Mouse (Mus musculus) forebrain, embryonic 15.5 days (tissue): ENCODE measurements around the gene Lpxn. TPM values are rescaled to one million over a fixed set of nuclear protein-coding genes. Genes with fewer than 3 reads are reported as not detected.

Experiments
- ATAC-seq: fragments of 200-750 bp; cut with Nextera tagmentation; replicated peaks from 2 replicates; pipeline ENCODE4 v1.8.0; 2017; ENCODE audit warnings: mild to moderate bottlenecking, moderate TSS enrichment, moderate library complexity
- H3K27ac ChIP-seq: fragments of 300-500 bp; sonication (generic); replicated peaks from 2 replicates; pipeline ENCODE4 v1.5.1; 2015; ENCODE audit warnings: mild to moderate bottlenecking, inconsistent platforms
- H3K27me3 ChIP-seq: fragments of 300-500 bp; sonication (generic); 2 replicates; pipeline ENCODE4 v1.6.1; 2015; ENCODE audit warnings: inconsistent platforms
- H3K36me3 ChIP-seq: fragments of 300-500 bp; sonication (generic); 2 replicates; pipeline ENCODE4 v1.6.1; 2015; ENCODE audit warnings: mild to moderate bottlenecking, inconsistent platforms
- H3K4me1 ChIP-seq: fragments of 300-500 bp; sonication (generic); 2 replicates; pipeline ENCODE4 v1.6.1; 2015; ENCODE audit warnings: inconsistent platforms
- H3K4me2 ChIP-seq: fragments of 300-500 bp; sonication (generic); replicated peaks from 2 replicates; pipeline ENCODE4 v1.6.1; 2015; ENCODE audit warnings: mild to moderate bottlenecking, inconsistent platforms
- H3K4me3 ChIP-seq: fragments of 300-500 bp; sonication (generic); 2 replicates; pipeline ENCODE4 v1.5.1; 2015; ENCODE audit warnings: mild to moderate bottlenecking, inconsistent platforms
- H3K9ac ChIP-seq: fragments of 300-500 bp; sonication (generic); replicated peaks from 2 replicates; pipeline ENCODE4 v1.6.1; 2015; ENCODE audit warnings: mild to moderate bottlenecking, inconsistent platforms
- H3K9me3 ChIP-seq: fragments of 300-500 bp; sonication (generic); 2 replicates; pipeline ENCODE4 v1.6.1; 2016; ENCODE audit warnings: inconsistent platforms
- WGBS: fragments of 180-500 bp; shearing (Covaris S2); methylation state at CpG from one replicate; pipeline ENCODE4 v1.1.7; 2015; ENCODE audit warnings: mixed read lengths; 5-methylcytosine and 5-hydroxymethylcytosine counted together
- polyA plus RNA-seq: library from polyadenylated mRNA; unstranded; fragments of >200 nt; fragmentation: Nextera tagmentation; extraction: Ambion mirVana; gene quantifications from 2 replicates; pipeline ENCODE4 v1.2.1, GENCODE M21; 2015

Gene Lpxn
- polyA plus RNA-seq, result 0.68 and 0.98 TPM in 2 replicates

DNA sequence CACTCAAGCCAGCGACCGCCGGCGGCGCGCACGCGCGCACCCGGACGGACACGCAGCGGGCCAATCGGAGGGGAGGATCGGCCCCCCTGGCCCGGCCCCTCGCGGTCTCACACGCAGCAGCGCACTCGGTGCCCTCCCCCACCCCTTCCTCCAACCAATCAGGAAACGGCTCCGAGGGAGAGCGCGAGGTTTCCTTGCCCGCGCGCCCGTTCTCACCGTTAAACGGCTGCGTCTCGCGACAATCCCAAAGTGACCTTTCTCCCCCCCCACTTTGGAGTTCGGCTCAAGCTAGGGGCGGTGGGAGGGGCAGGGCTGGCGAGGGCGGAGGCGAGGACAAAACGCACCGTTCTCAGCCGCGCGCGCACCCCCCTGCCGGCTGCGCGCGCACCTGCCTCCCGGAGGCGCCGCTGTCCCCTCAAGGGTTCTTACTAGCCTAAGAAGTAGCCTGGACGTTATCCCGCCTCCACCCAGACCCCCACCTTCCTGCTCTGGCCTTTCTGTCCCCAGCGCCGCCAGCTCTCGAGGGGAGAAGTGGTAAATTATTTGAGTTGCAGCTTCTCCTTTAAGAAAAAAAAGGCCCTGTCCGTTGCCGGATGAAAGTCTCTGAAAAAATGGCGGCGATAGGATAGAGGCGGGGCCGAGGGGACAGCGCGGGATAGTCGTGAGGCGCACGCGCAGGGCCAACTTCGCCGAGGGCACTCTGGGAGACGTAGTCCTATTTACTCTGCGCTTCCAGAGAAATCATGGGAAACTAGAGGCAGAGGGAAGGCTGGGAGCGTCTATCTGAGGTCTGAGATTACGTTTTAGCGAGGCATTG, at the start of gene Lpxn, which contains the start of gene Zfp91:
Gene Lpxn, plus strand, starts transcription at position 683 of the 817 bp plus-strand sequence.
Gene Zfp91, minus strand, starts transcription at position 616 of the 817 bp plus-strand sequence.
- Histone ChIP-seq H3K4me1 (peaks cover 28% of the 10 kb centered on the region), H3K4me2 (peak within 1 kb of the TSS; percentile 84), H3K4me3 (peak within 1 kb of the TSS; percentile 94), H3K27me3 (no peaks in the 10 kb centered on the region), H3K27ac (peak within 1 kb of the TSS; percentile 99), H3K9ac (peak within 1 kb of the TSS; percentile 95), H3K9me3 (no peaks in the 10 kb centered on the region), H3K36me3 (no peaks in the 10 kb centered on the region)
- under 1% methylated on average over 64 of the region's 76 CpGs for WGBS
- peak; percentile 98 for ATAC-seq

DNA sequence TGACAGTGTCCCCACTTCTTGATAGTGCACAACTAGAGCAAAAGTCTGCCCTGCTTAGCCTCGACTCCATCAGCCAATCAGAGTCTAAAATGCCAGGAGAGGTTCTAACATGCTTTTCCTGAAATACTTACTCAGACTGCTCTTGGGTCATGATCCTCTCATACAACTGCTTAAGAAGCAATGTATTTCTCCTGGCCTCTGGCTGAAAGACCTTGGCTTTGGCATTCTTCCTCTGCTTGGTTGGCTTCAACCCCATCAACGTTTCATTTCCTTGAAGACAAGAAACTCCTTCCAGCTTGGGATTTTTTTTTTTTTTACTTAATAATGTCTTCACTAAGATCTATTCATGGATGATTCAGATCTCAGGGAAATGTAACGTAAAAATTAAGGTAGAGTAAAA, 39.7 kb upstream of the Lpxn start:
- no peaks in the 10 kb centered on the region; the same call in 1 of the 2 replicates for H3K36me3 ChIP-seq
- no peaks in the 10 kb centered on the region for H3K27me3 ChIP-seq
- no peak overlapping the region for H3K27ac ChIP-seq
- H3K9me3 ChIP-seq, result no peaks in the 10 kb centered on the region
- H3K4me2 ChIP-seq, result no peak overlapping the region
- H3K4me3 ChIP-seq, result no peak overlapping the region
- H3K9ac ChIP-seq, result no peak overlapping the region
- H3K4me1 ChIP-seq, result 0 out of 2 replicates have a peak, but pooled peaks cover 4% of the 10 kb centered on the region
- ATAC-seq, result no peak
- 79% methylated on average over 3 of the region's 3 CpGs for WGBS

DNA sequence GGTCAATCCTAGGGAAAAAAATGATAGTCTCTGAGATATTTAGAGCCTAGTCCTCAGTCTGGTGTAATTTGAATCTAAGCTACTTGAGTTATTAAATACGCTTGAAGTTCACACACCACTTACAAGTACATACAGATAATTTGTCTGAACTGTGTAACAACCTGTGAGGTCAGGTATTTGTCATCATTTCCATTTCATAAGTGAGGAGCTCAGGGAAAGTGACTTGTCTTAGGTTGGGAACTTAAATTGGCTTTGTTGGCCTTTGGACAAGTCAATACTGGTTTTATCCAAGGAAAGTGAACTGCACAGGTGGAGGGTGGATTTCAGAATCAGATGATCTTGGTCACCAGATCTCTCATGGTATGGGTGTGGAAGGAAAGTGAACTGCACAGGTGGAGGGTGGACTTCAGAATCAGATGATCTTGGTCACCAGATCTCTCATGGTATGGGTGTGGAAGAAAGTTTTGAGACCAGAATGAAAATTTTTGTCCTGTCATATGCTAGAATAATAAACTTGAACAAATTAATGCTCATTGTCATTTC, 37.0 kb upstream of the Lpxn start:
- Histone ChIP-seq H3K4me1 (0 out of 2 replicates have a peak, but pooled peaks cover 4% of the 10 kb centered on the region), H3K9me3 (no peaks in the 10 kb centered on the region), H3K4me2 (no peak overlapping the region), H3K9ac (no peak overlapping the region), H3K27ac (no peak overlapping the region), H3K27me3 (no peaks in the 10 kb centered on the region), H3K4me3 (no peak overlapping the region), H3K36me3 (peaks cover 14% of the 10 kb centered on the region)
- WGBS, result 96% methylated on average over 1 of the region's 1 CpGs
- ATAC-seq, result peak; percentile 30; the same call in 1 of the 2 replicates

DNA sequence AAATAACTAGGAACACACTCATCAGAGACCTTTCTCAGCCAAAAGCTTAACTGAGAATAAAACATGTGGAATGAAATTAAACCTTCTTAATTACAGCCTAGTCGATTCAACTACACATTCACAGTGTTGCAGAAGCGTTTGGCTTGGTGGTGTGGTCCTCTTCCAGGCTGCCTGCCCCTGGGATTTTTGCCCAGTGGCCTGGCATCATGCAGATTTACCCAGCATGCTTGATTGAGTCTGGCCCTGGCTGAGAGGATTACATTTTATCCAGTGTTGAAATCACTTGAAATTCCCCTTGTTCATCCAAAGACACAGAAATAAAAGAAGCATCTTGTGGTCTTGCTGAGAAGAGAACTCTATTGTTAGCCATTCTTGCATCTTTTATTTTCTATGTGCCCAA, 36.3 kb upstream of the Lpxn start:
- Histone ChIP-seq H3K4me1 (0 out of 2 replicates have a peak, but pooled peaks cover 4% of the 10 kb centered on the region), H3K4me2 (no peak overlapping the region), H3K9ac (no peak overlapping the region), H3K4me3 (no peak overlapping the region), H3K36me3 (peaks cover 18% of the 10 kb centered on the region), H3K27ac (0 out of 2 replicates have a peak overlapping the region, but pooled peaks have one; percentile 11), H3K9me3 (no peaks in the 10 kb centered on the region), H3K27me3 (no peaks in the 10 kb centered on the region)
- ATAC-seq, result peak; percentile 74; the same call in 1 of the 2 replicates
- whole genome bisulfite sequencing, result 17% methylated on average over 2 of the region's 2 CpGs

DNA sequence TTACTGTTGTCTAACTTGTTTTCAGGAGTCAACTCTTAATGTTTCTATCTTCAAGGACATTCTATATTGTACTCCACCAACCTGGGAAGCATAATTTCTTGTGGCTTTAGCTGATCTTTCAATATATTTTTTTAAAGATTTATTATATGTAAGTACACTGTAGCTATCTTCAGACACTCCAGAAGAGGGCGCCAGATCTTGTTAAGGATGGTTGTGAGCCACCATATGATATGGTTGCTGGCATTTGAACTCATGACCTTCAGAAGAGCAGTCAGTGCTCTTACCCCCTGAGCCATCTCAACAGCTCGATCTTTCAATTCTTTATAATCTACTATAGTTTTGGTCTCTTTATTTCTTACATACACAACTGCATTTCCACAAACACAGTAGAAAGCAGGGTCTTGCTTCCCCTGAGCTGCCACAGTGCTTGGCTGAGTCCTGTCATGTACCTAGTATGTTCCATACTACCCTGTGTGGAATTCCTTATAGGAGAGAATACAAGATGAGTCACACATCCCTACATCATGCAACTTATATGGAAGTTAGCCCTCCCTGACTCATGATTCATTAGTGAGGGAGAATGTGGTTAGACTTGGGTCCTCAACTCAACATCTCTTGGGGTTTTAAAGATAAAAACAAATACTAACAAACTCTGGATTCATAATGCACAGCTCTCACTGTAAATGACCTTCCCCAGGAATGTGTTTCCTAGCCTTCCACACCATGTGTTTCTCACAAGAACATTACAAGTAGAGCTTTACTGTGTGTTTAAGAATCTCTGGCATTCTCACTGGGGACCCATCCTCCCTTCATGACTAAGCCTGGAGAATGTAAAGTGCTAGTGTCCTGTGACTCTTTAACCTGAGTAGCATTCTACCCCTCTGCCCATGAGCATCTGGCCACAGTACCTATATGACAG, 33.5 kb upstream of the Lpxn start:
- WGBS, result 62% methylated on average over 2 of the region's 2 CpGs
- H3K9me3 ChIP-seq, result no peaks in the 10 kb centered on the region

DNA sequence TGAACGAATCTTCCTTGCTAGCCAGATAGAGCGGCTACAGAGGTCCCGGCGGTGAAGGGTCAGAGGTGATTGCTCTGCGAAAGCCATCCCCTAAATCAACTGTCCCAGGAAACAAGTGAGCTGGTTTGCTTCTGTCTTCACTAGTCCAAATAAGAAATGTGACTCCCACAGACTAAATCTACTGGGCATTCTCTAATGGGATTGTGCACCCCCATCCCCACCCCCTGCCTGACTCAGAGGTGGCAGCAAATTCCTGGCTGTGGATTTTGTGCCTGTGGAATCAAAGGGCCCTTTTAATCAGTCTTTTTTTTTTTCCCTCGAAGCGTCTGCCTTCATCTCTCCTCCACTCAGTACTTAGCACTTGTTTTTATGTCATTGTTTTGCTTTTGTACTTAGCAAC, 30.7 kb upstream of the Lpxn start, which contains the start of gene Cntf:
Gene Cntf, minus strand, starts transcription at position 325 of the 400 bp plus-strand sequence.
- 56% methylated on average over 7 of the region's 7 CpGs for WGBS
- peaks cover 55% of the 10 kb centered on the region for H3K36me3 ChIP-seq

More for the DNA sequence above, 33.5 kb upstream of the Lpxn start:
- Histone ChIP-seq H3K27ac (no peak overlapping the region), H3K9ac (no peak overlapping the region), H3K36me3 (peaks cover 27% of the 10 kb centered on the region), H3K4me3 (no peak overlapping the region), H3K4me1 (0 out of 2 replicates have a peak, but pooled peaks cover 4% of the 10 kb centered on the region), H3K27me3 (no peaks in the 10 kb centered on the region), H3K4me2 (no peak overlapping the region)
- no peak for ATAC-seq

DNA sequence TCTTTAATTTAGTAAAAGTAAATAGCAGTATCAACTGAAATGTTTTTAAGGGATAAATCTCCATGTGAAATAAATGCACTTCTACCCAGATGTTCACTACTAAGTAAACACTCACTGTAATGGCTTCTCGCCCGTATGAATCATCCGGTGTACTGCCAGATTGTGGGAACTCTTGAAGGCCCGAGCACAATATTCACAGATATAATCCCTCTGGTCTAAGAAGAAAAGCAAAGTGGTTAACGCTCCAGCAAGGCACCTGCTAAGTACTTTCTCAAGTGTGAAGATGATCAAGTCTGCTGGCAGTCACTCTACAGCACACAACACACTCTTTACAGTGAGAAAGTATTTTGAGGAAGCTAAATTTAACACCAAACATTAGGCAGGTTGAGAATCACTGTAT, 25.1 kb upstream of the Lpxn start:
- Histone ChIP-seq H3K9me3 (no peaks in the 10 kb centered on the region), H3K4me2 (no peak overlapping the region), H3K36me3 (peaks cover 55% of the 10 kb centered on the region), H3K4me3 (no peak overlapping the region), H3K9ac (no peak overlapping the region), H3K27me3 (no peaks in the 10 kb centered on the region), H3K4me1 (no peaks in the 10 kb centered on the region), H3K27ac (no peak overlapping the region)
- no peak for ATAC-seq
- WGBS, result 85% methylated on average over 5 of the region's 5 CpGs

More for the DNA sequence above, 30.7 kb upstream of the Lpxn start, which contains the start of gene Cntf:
- no peak for ATAC-seq
- Histone ChIP-seq H3K9me3 (no peaks in the 10 kb centered on the region), H3K4me3 (no peak within 1 kb of the TSS), H3K9ac (no peak within 1 kb of the TSS), H3K4me2 (no peak within 1 kb of the TSS), H3K27ac (no peak within 1 kb of the TSS), H3K27me3 (no peaks in the 10 kb centered on the region), H3K4me1 (no peaks in the 10 kb centered on the region)

DNA sequence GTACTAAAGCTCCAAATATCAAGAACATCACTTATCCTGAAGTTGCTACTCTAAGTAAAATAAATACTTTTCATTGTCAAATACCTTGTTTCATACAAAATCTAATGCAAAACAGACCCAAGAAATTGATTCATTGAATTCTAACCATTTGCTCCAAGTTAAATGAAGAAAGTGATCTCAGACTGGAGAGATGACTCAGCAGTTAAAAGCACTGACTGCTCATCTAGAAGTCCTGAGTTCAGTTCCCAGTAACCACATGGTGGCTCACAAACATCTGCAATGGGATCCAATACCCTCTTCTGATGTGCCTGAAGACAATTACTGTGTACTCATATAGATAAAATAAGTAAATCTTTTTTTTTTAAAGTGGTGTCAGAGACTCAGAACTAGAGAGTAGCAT, 15.6 kb upstream of the Lpxn start:
- ATAC-seq, result no peak
- Histone ChIP-seq H3K9me3 (no peaks in the 10 kb centered on the region), H3K36me3 (peaks cover 20% of the 10 kb centered on the region), H3K4me2 (no peak overlapping the region), H3K9ac (no peak overlapping the region), H3K27ac (no peak overlapping the region), H3K27me3 (no peaks in the 10 kb centered on the region), H3K4me1 (no peaks in the 10 kb centered on the region), H3K4me3 (no peak overlapping the region)

DNA sequence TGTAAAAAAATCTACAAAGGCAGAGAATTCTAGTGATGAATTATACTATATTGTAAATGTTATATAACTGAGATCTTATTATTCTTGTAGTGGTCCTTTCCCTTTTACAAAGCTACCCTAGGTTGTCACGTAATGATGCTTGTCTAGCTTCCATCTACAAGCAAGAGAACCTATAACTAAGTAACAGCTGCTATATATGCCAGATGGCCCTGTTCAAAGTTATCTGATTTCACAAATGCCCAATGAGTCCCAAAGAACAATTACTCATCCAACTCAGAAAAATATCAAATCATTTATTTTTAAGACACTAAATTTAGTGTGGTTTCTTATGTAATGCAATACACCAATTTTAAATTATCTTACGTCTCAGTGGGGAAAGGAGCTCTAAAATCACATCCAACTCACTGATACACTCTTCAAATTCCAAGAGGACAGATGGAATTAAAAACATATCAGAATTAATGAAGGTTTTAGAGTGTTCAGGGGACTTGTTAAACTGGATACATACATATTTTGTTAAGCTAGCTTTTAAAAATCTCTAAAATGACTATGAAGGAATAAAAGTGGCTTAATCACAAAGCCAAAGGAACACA, 9.1 kb upstream of the Lpxn start:
- no peak for ATAC-seq
- Histone ChIP-seq H3K9me3 (no peaks in the 10 kb centered on the region), H3K4me3 (no peak overlapping the region), H3K27me3 (no peaks in the 10 kb centered on the region), H3K4me1 (peaks cover 7% of the 10 kb centered on the region), H3K9ac (no peak overlapping the region), H3K27ac (no peak overlapping the region), H3K4me2 (no peak overlapping the region), H3K36me3 (no peaks in the 10 kb centered on the region)
- 83% methylated on average over 2 of the region's 2 CpGs for WGBS

DNA sequence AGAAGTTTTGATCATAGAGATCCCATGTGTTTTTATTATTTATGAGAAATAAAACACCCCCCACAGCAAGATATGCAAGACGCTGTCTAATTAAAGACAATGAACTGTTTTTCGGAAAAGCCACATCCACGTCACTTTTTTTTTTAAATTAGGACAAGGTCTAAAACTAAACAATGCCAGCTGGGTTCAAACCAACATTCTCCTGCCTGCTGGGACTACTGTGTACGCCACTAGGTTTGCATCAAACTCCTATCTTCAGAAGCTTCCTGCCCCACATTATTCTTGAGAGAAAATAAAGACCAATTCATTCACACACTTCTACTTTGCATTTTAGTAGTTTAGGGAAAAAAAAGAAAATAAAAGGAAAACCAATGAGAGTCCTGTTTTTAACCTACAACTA, 8.3 kb upstream of the Lpxn start:
- 85% methylated on average over 4 of the region's 4 CpGs for WGBS
- Histone ChIP-seq H3K27ac (no peak overlapping the region), H3K36me3 (no peaks in the 10 kb centered on the region), H3K4me2 (no peak overlapping the region), H3K4me3 (no peak overlapping the region), H3K9me3 (no peaks in the 10 kb centered on the region), H3K9ac (no peak overlapping the region), H3K27me3 (no peaks in the 10 kb centered on the region), H3K4me1 (peaks cover 8% of the 10 kb centered on the region)
- no peak for ATAC-seq

DNA sequence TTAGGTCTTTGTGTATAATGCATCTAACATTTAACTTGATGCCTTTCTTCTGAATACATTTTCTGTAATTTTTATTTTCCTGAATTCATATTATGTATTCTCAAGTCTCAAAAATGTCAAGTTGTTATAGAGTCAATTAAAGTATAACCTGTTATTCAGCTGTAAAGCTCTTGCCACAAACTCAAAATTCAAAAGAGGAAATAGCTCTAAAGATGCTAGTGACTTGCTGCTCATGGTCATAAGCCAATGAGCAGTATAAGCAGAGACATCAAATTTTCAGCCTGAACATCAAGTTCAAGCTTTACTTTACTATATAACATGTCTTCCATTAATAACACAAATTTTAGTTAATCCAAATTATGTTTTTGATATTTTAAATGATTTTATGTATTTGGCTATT, 3.6 kb upstream of the Lpxn start:
- no peaks in the 10 kb centered on the region for H3K9me3 ChIP-seq
- ATAC-seq, result no peak
- H3K27ac ChIP-seq, result no peak overlapping the region
- no peaks in the 10 kb centered on the region for H3K36me3 ChIP-seq
- no peak overlapping the region for H3K4me3 ChIP-seq
- peaks cover 27% of the 10 kb centered on the region for H3K4me1 ChIP-seq
- H3K4me2 ChIP-seq, result no peak overlapping the region
- H3K9ac ChIP-seq, result no peak overlapping the region
- no peaks in the 10 kb centered on the region for H3K27me3 ChIP-seq
